Mouse (Mus musculus) lung, postnatal 0 days (tissue): Measurements from ENCODE around the gene Phb. TPM values are rescaled to one million over a fixed set of nuclear protein-coding genes. Genes with fewer than 3 reads are reported as not detected.

Experiments used
- ATAC-seq: fragments of 200-750 bp; cut with Nextera tagmentation; 2 replicates; pipeline ENCODE4 v1.8.0; 2017; ENCODE audit warnings: moderate library complexity
- DNase-seq: peaks from one replicate; pipeline ENCODE4 v3.0.0-alpha.2; 2016; ENCODE audit warnings: low spot score
- H3K27ac ChIP-seq: fragments of 300-500 bp; sonication (generic); 2 replicates; pipeline ENCODE4 v1.5.1; 2014; ENCODE audit warnings: antibody characterized with exemption, mild to moderate bottlenecking, low read length, mixed read lengths
- H3K27me3 ChIP-seq: fragments of 300-500 bp; sonication (generic); replicated peaks from 2 replicates; pipeline ENCODE4 v1.6.1; 2014; ENCODE audit warnings: low read length, mixed read lengths; ENCODE audit not compliant: insufficient read depth
- H3K36me3 ChIP-seq: fragments of 300-500 bp; sonication (generic); 2 replicates; pipeline ENCODE4 v1.6.1; 2014; ENCODE audit warnings: low read length, mixed read lengths; ENCODE audit not compliant: insufficient read depth
- H3K4me1 ChIP-seq: fragments of 300-500 bp; sonication (generic); 2 replicates; pipeline ENCODE4 v1.6.1; 2014; ENCODE audit warnings: antibody characterized with exemption, low read depth, low read length, mixed read lengths; ENCODE audit not compliant: insufficient read depth
- H3K4me2 ChIP-seq: fragments of 300-500 bp; sonication (generic); replicated peaks from 2 replicates; pipeline ENCODE4 v1.6.1; 2014; ENCODE audit warnings: low read depth, mild to moderate bottlenecking, low read length, moderate library complexity, mixed read lengths
- H3K4me3 ChIP-seq: fragments of 300-500 bp; sonication (generic); 2 replicates; pipeline ENCODE4 v1.5.1; 2014; ENCODE audit warnings: low read depth, low read length
- H3K9ac ChIP-seq: fragments of 300-500 bp; sonication (generic); replicated peaks from 2 replicates; pipeline ENCODE4 v1.6.1; 2014; ENCODE audit warnings: low read depth, mild to moderate bottlenecking
- H3K9me3 ChIP-seq: fragments of 300-500 bp; sonication (generic); 2 replicates; pipeline ENCODE4 v1.6.1; 2016; ENCODE audit warnings: low read length, mixed read lengths
- CTCF ChIP-seq: IDR thresholded peaks from 2 replicates; pipeline ENCODE4 v1.5.1; 2016; ENCODE audit warnings: antibody characterized with exemption, mild to moderate bottlenecking
- EP300 ChIP-seq: IDR thresholded peaks from 2 replicates; pipeline ENCODE4 v1.6.1; 2016; ENCODE audit warnings: antibody characterized with exemption, mild to moderate bottlenecking, control low read depth
- WGBS: fragments of 180-500 bp; shearing (Covaris S2); extraction: QIAGEN DNeasy Blood & Tissue Kit; methylation state at CpG from one replicate; pipeline ENCODE4 v1.1.7; 2014; 5-methylcytosine and 5-hydroxymethylcytosine counted together
- polyA plus RNA-seq: library from polyadenylated mRNA; unstranded; fragments of >200 nt; fragmentation: Nextera tagmentation; extraction: Ambion mirVana; gene quantifications from 2 replicates; pipeline ENCODE4 v1.2.1, GENCODE M21; 2015

The Phb gene
- polyA plus RNA-seq, 1 experiment from 2014 or later, result 94.7 TPM

DNA sequence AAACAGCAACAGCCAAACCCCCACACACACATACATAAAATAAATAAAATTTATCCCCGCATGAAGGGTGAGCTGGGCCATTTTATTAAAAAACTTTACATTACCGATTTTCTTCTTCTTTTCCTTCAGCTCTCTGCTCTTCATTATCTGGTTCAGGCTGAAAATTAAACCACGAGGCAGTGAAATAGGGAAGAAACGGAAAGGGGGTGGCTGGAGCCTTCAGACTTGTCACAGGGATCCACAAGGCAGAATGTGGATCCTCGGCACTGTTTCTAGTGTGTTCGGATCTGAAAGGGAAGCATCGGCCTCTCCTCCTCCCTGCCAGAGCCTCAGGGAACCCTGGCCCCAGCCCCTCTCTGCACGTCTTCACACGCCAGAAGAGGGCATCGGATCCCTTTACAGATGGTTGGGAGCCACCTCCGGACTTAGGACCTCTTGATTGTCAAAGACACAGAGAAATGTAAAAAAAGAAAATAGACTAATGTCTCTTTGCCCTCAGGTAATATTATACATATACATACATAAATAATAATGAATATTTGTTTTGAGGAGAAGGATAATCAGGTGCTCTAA is 20.4 kb downstream of the Phb start:
- ATAC-seq, result no peak
- no peak overlapping the region for H3K9ac ChIP-seq
- DNase-seq, result no peak

DNA sequence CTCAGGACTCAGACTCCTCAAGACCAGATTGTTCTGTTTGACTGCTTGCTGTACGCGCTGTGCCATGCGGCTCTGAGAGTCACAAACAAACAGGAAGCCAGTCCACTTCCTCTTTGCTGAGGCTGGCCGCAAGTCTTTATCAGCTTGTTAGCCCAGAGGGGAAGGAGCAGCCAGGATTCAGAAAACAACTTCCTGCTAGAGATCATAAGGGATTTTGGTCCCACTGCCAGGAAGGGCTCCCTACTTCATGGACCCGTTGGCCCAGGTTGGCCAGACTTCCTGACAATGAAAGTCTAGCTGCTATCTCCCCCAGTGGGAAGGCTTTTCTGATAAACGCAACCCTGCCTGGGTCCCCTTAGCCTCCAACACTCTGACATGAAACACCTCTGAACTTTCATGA is 21.8 kb downstream of the Phb start:
- no peaks in the 10 kb centered on the region for H3K9me3 ChIP-seq
- H3K27me3 ChIP-seq, result no peaks in the 10 kb centered on the region
- peak; percentile 85 for DNase-seq
- no peaks in the 10 kb centered on the region for H3K36me3 ChIP-seq
- WGBS, result 34% methylated on average over 6 of the region's 6 CpGs
- H3K27ac ChIP-seq, result peak overlapping the region; percentile 76
- TF ChIP-seq CTCF (no peak), EP300 (peak; percentile 66)
- peak; percentile 76 for ATAC-seq
- H3K4me1 ChIP-seq, result peaks cover 6% of the 10 kb centered on the region; the same call in 1 of the 2 replicates
- H3K9ac ChIP-seq, result no peak overlapping the region
- H3K4me3 ChIP-seq, result no peak overlapping the region
- H3K4me2 ChIP-seq, result no peak overlapping the region; the same call in 1 of the 2 replicates

More for the DNA sequence above, 20.4 kb downstream of the Phb start:
- TF ChIP-seq EP300, result no peak
- peak; percentile 51 for TF ChIP-seq CTCF
- H3K4me1 ChIP-seq, result peaks cover 6% of the 10 kb centered on the region; the same call in 1 of the 2 replicates
- H3K9me3 ChIP-seq, result no peaks in the 10 kb centered on the region
- no peaks in the 10 kb centered on the region for H3K27me3 ChIP-seq
- H3K36me3 ChIP-seq, result no peaks in the 10 kb centered on the region
- H3K4me2 ChIP-seq, result no peak overlapping the region
- no peak overlapping the region for H3K4me3 ChIP-seq
- no peak overlapping the region for H3K27ac ChIP-seq
- WGBS, result 44% methylated on average over 11 of the region's 11 CpGs

DNA sequence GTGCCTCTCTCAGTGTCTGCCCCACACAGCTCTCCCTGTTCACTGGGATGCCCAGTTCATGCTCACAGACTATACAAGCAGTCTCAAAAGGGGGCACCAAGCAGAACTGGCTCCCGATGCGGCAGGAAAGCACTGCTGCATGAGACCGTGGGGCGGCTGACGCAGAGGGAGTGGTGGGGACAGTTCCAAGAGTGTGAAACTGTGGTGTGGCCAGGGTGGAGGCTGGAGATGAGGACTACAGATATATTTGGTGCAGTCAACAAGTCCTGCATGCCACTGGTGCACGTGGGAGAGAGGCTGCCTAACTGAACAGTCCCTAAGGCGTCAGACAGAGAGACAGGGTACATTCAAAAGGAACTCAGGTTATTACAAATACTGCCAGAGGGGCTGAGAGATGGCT is 22.2 kb downstream of the Phb start:
- Histone ChIP-seq H3K27me3 (no peaks in the 10 kb centered on the region), H3K4me3 (no peak overlapping the region), H3K4me1 (peaks cover 6% of the 10 kb centered on the region; the same call in 1 of the 2 replicates), H3K27ac (peak overlapping the region; percentile 76), H3K4me2 (no peak overlapping the region; the same call in 1 of the 2 replicates), H3K36me3 (no peaks in the 10 kb centered on the region), H3K9ac (no peak overlapping the region), H3K9me3 (no peaks in the 10 kb centered on the region)
- 30% methylated on average over 7 of the region's 7 CpGs for WGBS
- DNase-seq (peak; percentile 36), ATAC-seq (peak; percentile 71)
- no peak for TF ChIP-seq EP300
- TF ChIP-seq CTCF, result peak; percentile 17; the same call in 1 of the 2 replicates

DNA sequence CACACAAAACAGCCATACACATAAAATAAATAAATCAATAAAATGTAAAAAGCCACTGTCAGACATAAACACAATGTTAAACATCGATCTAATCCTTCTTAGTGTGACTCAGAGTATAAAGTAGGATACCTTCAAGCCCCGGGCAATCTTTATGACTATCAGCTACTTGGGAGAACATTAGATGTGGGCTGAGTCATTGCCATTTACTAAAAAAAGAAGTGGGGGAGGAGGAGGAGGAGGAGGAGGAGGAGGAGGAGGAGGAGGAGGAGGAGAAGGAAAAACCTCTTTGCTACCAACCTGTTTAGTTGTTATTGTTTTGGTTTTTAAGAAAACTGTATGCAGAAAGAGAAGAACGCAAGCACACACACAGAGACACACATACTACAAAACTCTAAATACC is 22.8 kb downstream of the Phb start:
- ATAC-seq, result no peak
- Histone ChIP-seq H3K36me3 (no peaks in the 10 kb centered on the region), H3K9ac (no peak overlapping the region), H3K4me3 (no peak overlapping the region), H3K9me3 (no peaks in the 10 kb centered on the region), H3K27ac (peak overlapping the region; percentile 76; the same call in 1 of the 2 replicates), H3K27me3 (no peaks in the 10 kb centered on the region), H3K4me1 (peaks cover 6% of the 10 kb centered on the region; the same call in 1 of the 2 replicates), H3K4me2 (no peak overlapping the region)
- no peak for DNase-seq
- 82% methylated on average over 3 of the region's 3 CpGs for WGBS
- TF ChIP-seq EP300 (no peak), CTCF (no peak)

DNA sequence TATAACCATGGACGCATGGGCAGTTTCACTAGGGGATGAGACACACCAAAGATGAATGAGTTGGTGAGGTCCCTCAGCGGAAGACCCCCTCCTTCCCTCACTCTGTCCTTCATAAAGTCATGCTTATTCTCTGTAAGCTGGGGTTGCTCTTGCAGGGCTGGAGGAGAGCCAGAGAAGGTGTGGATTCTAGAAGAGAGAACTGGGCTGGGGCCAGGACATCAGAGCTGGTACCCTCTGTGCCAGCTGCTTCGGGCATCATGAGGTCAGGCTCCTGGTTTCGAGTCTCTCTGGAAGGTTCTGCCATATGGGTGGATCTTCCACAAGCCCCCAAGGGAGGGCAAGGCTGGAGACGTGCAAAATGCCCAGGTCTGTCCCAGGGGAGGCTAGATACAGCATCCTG is 31.8 kb downstream of the Phb start:
- Histone ChIP-seq H3K4me2 (no peak overlapping the region), H3K4me3 (no peak overlapping the region), H3K4me1 (no peaks in the 10 kb centered on the region), H3K27ac (no peak overlapping the region), H3K9me3 (no peaks in the 10 kb centered on the region), H3K27me3 (no peaks in the 10 kb centered on the region), H3K9ac (no peak overlapping the region), H3K36me3 (no peaks in the 10 kb centered on the region)
- TF ChIP-seq CTCF (no peak), EP300 (no peak)
- DNase-seq (no peak), ATAC-seq (no peak)
- WGBS, result 74% methylated on average over 5 of the region's 5 CpGs

DNA sequence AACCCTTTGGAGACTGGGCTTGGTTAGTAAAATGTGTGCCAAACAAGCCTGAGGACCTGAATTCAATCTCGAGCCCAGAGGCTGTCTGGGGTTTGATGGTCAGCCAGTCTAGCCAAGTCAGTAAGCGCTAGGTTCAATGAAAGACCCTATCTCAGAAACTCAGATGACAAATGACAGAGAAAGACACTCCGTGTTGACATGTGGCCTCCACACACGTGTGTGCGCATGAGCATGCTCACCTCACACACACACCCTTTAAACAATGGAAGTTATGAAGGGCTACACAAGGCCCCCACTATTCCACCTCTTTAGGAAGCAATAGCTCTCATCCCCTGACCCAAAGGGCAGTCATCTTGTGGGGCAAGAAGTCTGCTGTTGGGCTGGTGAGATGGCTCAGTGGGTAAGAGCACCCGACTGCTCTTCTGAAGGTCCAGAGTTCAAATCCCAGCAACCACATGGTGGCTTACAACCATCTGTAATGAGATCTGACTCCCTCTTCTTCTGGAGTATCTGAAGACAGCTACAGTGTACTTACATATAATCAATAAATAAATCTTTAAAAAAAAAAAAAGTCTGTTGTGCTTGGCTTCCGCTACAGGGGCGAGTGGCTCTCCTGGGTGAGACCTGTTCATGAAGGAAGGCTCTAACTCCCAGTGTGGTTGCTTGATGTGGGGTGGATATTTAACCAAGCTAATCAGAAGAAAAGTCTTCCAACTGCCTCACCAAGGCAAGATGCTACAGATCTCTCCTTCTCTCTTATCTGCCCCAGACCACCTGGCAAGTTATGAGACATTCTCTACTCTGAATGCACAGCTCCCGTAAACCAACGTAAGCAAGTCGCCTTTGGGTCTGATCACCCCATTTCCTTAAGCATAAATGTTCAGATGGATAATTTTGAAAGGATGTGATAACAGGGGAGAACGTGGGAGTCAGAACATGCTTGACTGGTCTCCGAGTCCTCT is 34.3 kb downstream of the Phb start:
- Histone ChIP-seq H3K9ac (no peak overlapping the region), H3K27ac (no peak overlapping the region), H3K4me3 (no peak overlapping the region), H3K4me1 (no peaks in the 10 kb centered on the region), H3K36me3 (no peaks in the 10 kb centered on the region), H3K4me2 (no peak overlapping the region), H3K9me3 (no peaks in the 10 kb centered on the region), H3K27me3 (no peaks in the 10 kb centered on the region)
- no peak for DNase-seq
- ATAC-seq, result no peak
- no peak for TF ChIP-seq EP300
- TF ChIP-seq CTCF, result no peak
- WGBS, result 85% methylated on average over 13 of the region's 13 CpGs
